Mouse (Mus musculus) ES-E14 (cell line): Measurements from ENCODE around the gene Acr. TPM values are rescaled to one million over a fixed set of nuclear protein-coding genes. Genes with fewer than 3 reads are reported as not detected.

Source experiments
- DNase-seq: peaks from one replicate; pipeline ENCODE4 v3.0.0-alpha.2; 2013; ENCODE audit warnings: low read depth, low spot score
- H3K27ac ChIP-seq: 2 replicates; pipeline ENCODE4 v1.5.1; 2012; ENCODE audit warnings: low read depth, mild to moderate bottlenecking, low read length, moderate library complexity, mixed read lengths; ENCODE audit not compliant: poor library complexity, insufficient read depth, severe bottlenecking
- H3K36me3 ChIP-seq: 2 replicates; pipeline ENCODE4 v1.6.1; 2012; ENCODE audit warnings: mild to moderate bottlenecking, low read length, moderate library complexity, mixed read lengths; ENCODE audit not compliant: control insufficient read depth, poor library complexity, insufficient read depth, severe bottlenecking
- H3K4me1 ChIP-seq, 2 experiments: fragments of 150-350 bp in 1 of 2; sonication (generic) in 1 of 2; 2 replicates each; pipeline ENCODE4 v1.6.1; 2012; ENCODE audit warnings: low read length in 2 of 2, mild to moderate bottlenecking in 1 of 2, mixed read lengths in 1 of 2; ENCODE audit not compliant: control insufficient read depth in 2 of 2, insufficient read depth in 2 of 2, poor library complexity in 1 of 2
- H3K4me3 ChIP-seq, 2 experiments: fragments of 150-350 bp in 1 of 2; sonication (generic) in 1 of 2; 2 replicates each; pipeline ENCODE4 v1.5.1; 2012; ENCODE audit warnings: low read length in 2 of 2, low read depth in 1 of 2, mild to moderate bottlenecking in 1 of 2, mixed read lengths in 1 of 2; ENCODE audit not compliant: insufficient read depth in 1 of 2, poor library complexity in 1 of 2, severe bottlenecking in 1 of 2
- H3K9ac ChIP-seq: 2 replicates; pipeline ENCODE4 v1.6.1; 2012; ENCODE audit warnings: low read depth, mild to moderate bottlenecking, low read length, mixed read lengths; ENCODE audit not compliant: poor library complexity, insufficient read depth, severe bottlenecking
- H3K9me3 ChIP-seq: fragments of 150-350 bp; sonication (generic); 2 replicates; pipeline ENCODE4 v1.6.1; 2012; ENCODE audit warnings: low read depth, mild to moderate bottlenecking, low read length; ENCODE audit not compliant: control insufficient read depth, insufficient read depth
- CHD2 ChIP-seq: IDR thresholded peaks from 2 replicates; pipeline ENCODE4 v1.6.1; 2014; ENCODE audit warnings: mild to moderate bottlenecking, low read depth, low read length, inconsistent platforms
- HCFC1 ChIP-seq: IDR thresholded peaks from 2 replicates; pipeline ENCODE4 v1.6.1; 2012; ENCODE audit warnings: low read length, inconsistent platforms, borderline replicate concordance; ENCODE audit not compliant: insufficient read depth
- MAFK ChIP-seq: IDR thresholded peaks from 2 replicates; pipeline ENCODE4 v1.6.1; 2014; ENCODE audit warnings: mild to moderate bottlenecking, low read depth, low read length, inconsistent platforms; ENCODE audit not compliant: insufficient read depth
- ZC3H11A ChIP-seq: IDR thresholded peaks from 2 replicates; pipeline ENCODE4 v1.6.1; 2012; ENCODE audit warnings: low read depth, mild to moderate bottlenecking, inconsistent platforms, low read length, borderline replicate concordance
- ZNF384 ChIP-seq: IDR thresholded peaks from 2 replicates; pipeline ENCODE4 v1.6.1; 2012; ENCODE audit warnings: low read depth, low read length, inconsistent platforms
- in situ Hi-C, 2 experiments: fragments of 600-800 bp; cut with MboI; formaldehyde crosslinking; loops; one replicate each; pipeline ENCODE4 v1.15.1; 2025; ENCODE audit warnings: low sequenced_read_pairs in 2 of 2, inconsistent platforms in 1 of 2; ENCODE audit not compliant: unreplicated experiment in 2 of 2
- total RNA-seq: library from RNA; depleted of rRNA; stranded (reverse); fragments of 300-350 nt; gene quantifications from 2 replicates; pipeline ENCODE4 v1.2.3, GENCODE M21; 2012

Acr gene
- total RNA-seq, 1 experiment, result not detected

DNA sequence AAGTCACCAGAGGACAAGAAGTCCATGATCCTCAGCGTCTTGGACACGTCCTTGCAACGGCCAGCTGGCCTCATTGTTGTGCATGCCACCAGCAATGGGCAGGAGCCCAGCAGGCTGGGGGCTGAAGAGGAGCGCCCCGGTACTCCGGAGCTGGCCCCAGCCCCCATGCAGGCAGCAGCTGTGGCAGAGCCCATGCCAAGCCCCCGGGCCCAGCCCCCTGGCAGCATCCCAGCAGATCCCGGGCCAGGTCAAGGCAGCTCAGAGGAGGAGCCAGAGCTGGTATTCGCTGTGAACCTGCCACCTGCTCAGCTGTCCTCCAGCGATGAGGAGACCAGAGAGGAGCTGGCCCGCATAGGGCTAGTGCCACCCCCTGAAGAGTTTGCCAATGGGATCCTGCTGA is 19.3 kb upstream of the Acr start:
- in situ Hi-C loops, result no loop called here
- no peak overlapping the region for H3K27ac ChIP-seq
- peaks cover 0 to 4% of the 10 kb centered on the region in 2 experiments; a peak in 1 of 4 replicates for H3K4me1 ChIP-seq
- H3K36me3 ChIP-seq, result 0 out of 2 replicates have a peak, but pooled peaks cover 2% of the 10 kb centered on the region
- no peak for TF ChIP-seq CHD2
- DNase-seq, result no peak
- H3K4me3 ChIP-seq, result peak overlapping the region; percentile 62 to 72
- H3K9ac ChIP-seq, result peak overlapping the region; percentile 61; the same call in 1 of the 2 replicates
- no peaks in the 10 kb centered on the region for H3K9me3 ChIP-seq

- no peak for TF ChIP-seq ZC3H11A
- no peak for TF ChIP-seq CHD2
- no peak for TF ChIP-seq HCFC1
- H3K4me1 ChIP-seq, result peaks cover 0 to 4% of the 10 kb centered on the region in 2 experiments; a peak in 1 of 4 replicates
- no peak overlapping the region for H3K27ac ChIP-seq
- no peak for DNase-seq
- no peaks in the 10 kb centered on the region for H3K9me3 ChIP-seq
- in situ Hi-C loops, result no loop called here
- no peak overlapping the region for H3K4me3 ChIP-seq
- H3K36me3 ChIP-seq, result no peaks in the 10 kb centered on the region
- no peak overlapping the region for H3K9ac ChIP-seq
These were observed 17.6 kb upstream of the Acr start for GRCm38 (mm10) chr15:89550506-89550905.

DNA sequence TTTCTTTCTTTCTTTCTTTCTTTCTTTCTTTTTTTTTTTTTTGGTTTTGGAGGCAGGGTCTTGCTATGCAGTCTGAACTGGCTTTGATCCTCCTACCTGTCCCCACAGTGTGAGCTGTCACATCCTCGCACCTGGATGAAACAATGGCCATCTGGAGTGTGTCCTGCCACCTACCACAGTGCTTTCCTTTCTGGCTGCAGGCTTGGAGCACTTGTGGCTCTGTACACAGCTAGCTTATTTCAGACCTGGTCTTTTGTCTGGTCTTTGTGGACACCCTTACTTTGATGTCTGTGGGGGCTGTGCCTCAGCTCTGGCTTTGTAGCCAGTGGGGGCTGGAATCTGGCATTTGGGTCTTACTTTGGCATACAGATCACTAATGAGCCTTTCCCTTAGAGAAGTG is 16.4 kb upstream of the Acr start:
- H3K4me3 ChIP-seq, result no peak overlapping the region
- H3K4me1 ChIP-seq, result peaks cover 0 to 8% of the 10 kb centered on the region in 2 experiments; a peak in 1 of 4 replicates
- H3K27ac ChIP-seq, result no peak overlapping the region
- no peaks in the 10 kb centered on the region for H3K9me3 ChIP-seq
- no peak overlapping the region for H3K9ac ChIP-seq
- DNase-seq, result no peak
- in situ Hi-C loops, result no loop called here
- H3K36me3 ChIP-seq, result no peaks in the 10 kb centered on the region
- TF ChIP-seq MAFK (no peak), CHD2 (no peak), HCFC1 (no peak), ZNF384 (no peak), ZC3H11A (no peak)

DNA sequence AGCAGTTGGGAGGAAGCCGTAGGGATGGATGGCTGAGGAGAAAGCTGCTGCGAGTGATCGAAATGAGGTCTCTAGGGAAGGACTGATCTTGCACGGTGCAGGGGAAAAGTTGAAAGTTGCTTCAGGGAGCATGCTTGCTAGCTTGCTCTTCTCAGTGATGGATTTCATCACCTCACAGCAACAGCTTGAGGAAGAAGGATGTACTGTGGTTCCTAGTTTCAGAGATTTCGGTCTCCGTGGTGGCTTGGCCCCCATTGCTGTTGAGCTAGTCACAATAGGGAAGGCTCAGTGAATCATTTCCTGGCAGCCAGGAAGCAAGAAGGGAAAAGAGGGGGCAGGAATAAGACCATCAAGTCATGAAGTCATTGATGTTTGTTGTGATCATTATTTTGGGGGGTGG is 12.5 kb upstream of the Acr start:
- Histone ChIP-seq H3K36me3 (no peaks in the 10 kb centered on the region), H3K4me3 (no peak overlapping the region), H3K4me1 (peaks cover 0 to 16% of the 10 kb centered on the region in 2 experiments; a peak in 2 of 4 replicates), H3K9ac (no peak overlapping the region), H3K9me3 (no peaks in the 10 kb centered on the region), H3K27ac (no peak overlapping the region)
- in situ Hi-C loops, result no loop called here
- DNase-seq, result no peak
- TF ChIP-seq ZNF384, result no peak
- TF ChIP-seq CHD2, result no peak
- no peak for TF ChIP-seq ZC3H11A
- no peak for TF ChIP-seq HCFC1
- TF ChIP-seq MAFK, result no peak

DNA sequence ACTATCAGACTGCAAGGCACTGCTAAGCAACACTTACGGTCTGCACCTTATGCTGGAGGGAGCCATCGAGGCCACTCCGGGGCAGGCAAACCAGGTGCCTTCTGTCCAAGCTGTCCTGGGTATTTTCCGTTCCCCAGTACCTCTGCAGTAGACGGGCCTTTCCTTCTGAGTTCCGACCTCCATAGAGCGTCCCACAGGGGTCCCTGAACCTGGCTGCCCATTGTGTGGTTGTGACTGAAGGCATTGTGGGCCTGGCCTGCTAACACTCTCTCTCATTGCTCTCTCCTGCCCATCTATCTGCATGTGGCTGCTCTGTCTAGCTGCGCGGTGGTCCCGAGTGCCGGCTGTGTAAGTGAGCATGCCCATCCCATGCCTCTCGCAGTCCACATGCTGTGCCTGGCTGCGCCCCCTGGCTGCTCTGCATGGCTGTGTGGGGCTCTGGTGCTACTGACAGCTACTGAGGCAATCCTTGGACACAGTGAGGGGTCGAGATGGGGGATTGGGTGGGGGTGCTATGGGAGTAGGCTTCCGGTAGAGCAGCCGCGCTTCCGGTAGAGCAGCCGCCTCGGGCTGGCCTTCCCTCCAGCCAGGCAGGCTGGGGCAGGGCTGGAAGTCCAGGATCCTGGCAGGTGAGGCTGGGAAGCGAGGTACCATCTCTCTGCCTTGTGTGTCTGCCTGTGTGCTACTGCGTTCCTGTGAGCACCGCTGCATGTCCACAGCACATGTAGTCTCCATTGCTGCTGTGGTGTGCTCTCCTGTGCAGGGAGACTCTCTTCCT is 11.5 kb upstream of the Acr start:
- peak overlapping the region; percentile 18; the same call in 1 of the 2 replicates for H3K9ac ChIP-seq

More for the DNA sequence above, 11.5 kb upstream of the Acr start:
- no peaks in the 10 kb centered on the region for H3K36me3 ChIP-seq
- peak overlapping the region; percentile 42 to 58 for H3K4me3 ChIP-seq
- no peaks in the 10 kb centered on the region for H3K9me3 ChIP-seq
- H3K27ac ChIP-seq, result no peak overlapping the region
- TF ChIP-seq MAFK (no peak), ZC3H11A (no peak), ZNF384 (no peak), HCFC1 (no peak), CHD2 (no peak)
- DNase-seq, result no peak
- peaks cover 1 to 24% of the 10 kb centered on the region in 2 experiments; a peak in 3 of 4 replicates for H3K4me1 ChIP-seq
- in situ Hi-C loops, result no loop called here
